Mouse (Mus musculus) heart, adult 2 months (tissue): ENCODE data around the gene Gm6793. TPM values are rescaled to one million over a fixed set of nuclear protein-coding genes. Genes with fewer than 3 reads are reported as not detected.

Source experiments
- DNase-seq, 2 experiments: peaks; one replicate each; pipeline ENCODE4 v3.0.0; 2021
- H3K27ac ChIP-seq: fragments of 200-600 bp; 2 replicates; pipeline ENCODE4 v1.8.1; 2022
- H3K27me3 ChIP-seq: fragments of 200-500 bp; 2 replicates; pipeline ENCODE4 v1.6.1; 2012; ENCODE audit warnings: mild to moderate bottlenecking, low read length, inconsistent platforms, mixed read lengths; ENCODE audit not compliant: control insufficient read depth, insufficient read depth
- H3K36me3 ChIP-seq: fragments of 200-500 bp; 2 replicates; pipeline ENCODE4 v1.6.1; 2012; ENCODE audit warnings: low read length, inconsistent platforms; ENCODE audit not compliant: control insufficient read depth, insufficient read depth
- H3K4me1 ChIP-seq: fragments of 200-500 bp; 2 replicates; pipeline ENCODE4 v1.6.1; 2011; ENCODE audit warnings: low read length; ENCODE audit not compliant: control insufficient read depth, insufficient read depth
- H3K4me3 ChIP-seq: fragments of 200-600 bp; 2 replicates; pipeline ENCODE4 v1.8.1; 2022
- H3K79me2 ChIP-seq: fragments of 200-500 bp; replicated peaks from 2 replicates; pipeline ENCODE4 v1.6.1; 2012; ENCODE audit warnings: mild to moderate bottlenecking, inconsistent platforms, low read length, moderate library complexity, mixed read lengths; ENCODE audit not compliant: control insufficient read depth, insufficient read depth
- H3K9ac ChIP-seq: fragments of 200-500 bp; 2 replicates; pipeline ENCODE4 v1.6.1; 2012; ENCODE audit warnings: low read depth, mild to moderate bottlenecking, control low read depth, inconsistent platforms, low read length, mixed read lengths
- CTCF ChIP-seq: fragments of 200-600 bp; IDR thresholded peaks from 2 replicates; pipeline ENCODE4 v1.8.1; 2022; ENCODE audit warnings: antibody characterized with exemption, mild to moderate bottlenecking, moderate library complexity
- EP300 ChIP-seq: fragments of 200-500 bp; IDR thresholded peaks from 2 replicates; pipeline ENCODE4 v1.6.1; 2011; ENCODE audit warnings: low read depth, low read length, control low read depth; ENCODE audit not compliant: insufficient read depth
- POLR2A ChIP-seq: fragments of 200-500 bp; IDR thresholded peaks from 2 replicates; pipeline ENCODE4 v1.6.1; 2011; ENCODE audit warnings: mild to moderate bottlenecking, low read depth, low read length, control low read depth; ENCODE audit not compliant: insufficient read depth
- WGBS: fragments of 180-500 bp; shearing (Covaris S2); methylation state at CpG from one replicate; pipeline ENCODE4 v1.1.7; 2018; 5-methylcytosine and 5-hydroxymethylcytosine counted together
- intact Hi-C: fragments of 180-260 bp; cut with DNase I; formaldehyde crosslinking; loops from one replicate; pipeline ENCODE4 v1.15.1; 2025
- polyA plus RNA-seq: library from polyadenylated mRNA; depleted of rRNA; stranded (reverse); fragments of >200 nt; gene quantifications from 2 replicates; pipeline ENCODE4 v1.2.3, GENCODE M21; 2012
- total RNA-seq, 2 experiments: library from RNA; stranded (reverse); gene quantifications; 2 replicates each; pipeline ENCODE4 v1.2.3; 2021

The Gm6793 gene
- total and polyA plus RNA-seq, 3 experiments: not detected

GRCm38 (mm10) chr8:112029455-112029854, 14.6 kb upstream of the Gm6793 start:
- intact Hi-C loops: no loop called here
- WGBS: 69% methylated on average over 7 of the region's 7 CpGs
- TF ChIP-seq POLR2A: no peak
- no peak for TF ChIP-seq CTCF
- TF ChIP-seq EP300: no peak

GRCm38 (mm10) chr8:112011816-112012242, 3.0 kb downstream of the Gm6793 start:
- WGBS: under 1% methylated on average over 40 of the region's 40 CpGs
- no peak for TF ChIP-seq EP300
- TF ChIP-seq CTCF: no peak
- no peak for TF ChIP-seq POLR2A

More at GRCm38 (mm10) chr8:112029455-112029854, 14.6 kb upstream of the Gm6793 start:
- Histone ChIP-seq H3K27me3 (no peaks in the 10 kb centered on the region), H3K9ac (no peak overlapping the region), H3K79me2 (no peaks in the 10 kb centered on the region), H3K4me3 (no peak overlapping the region), H3K36me3 (no peaks in the 10 kb centered on the region), H3K27ac (no peak overlapping the region), H3K4me1 (no peaks in the 10 kb centered on the region)
- no peak for DNase-seq

GRCm38 (mm10) chr8:112010997-112011815, 3.6 kb downstream of the Gm6793 start, which contains the start of the genes Kars and Terf2ip:
Kars (minus strand) TSS chr8:112011323.
Terf2ip (plus strand) TSS chr8:112011398.
- no peak for TF ChIP-seq CTCF
- peak; percentile 53; the same call in 1 of the 2 replicates for TF ChIP-seq EP300
- peak; percentile 95 for TF ChIP-seq POLR2A
- peak; percentile 95 to 96 for DNase-seq
- Histone ChIP-seq H3K79me2 (peaks cover 4% of the 10 kb centered on the region), H3K27ac (peak within 1 kb of the TSS; percentile 86), H3K27me3 (no peaks in the 10 kb centered on the region), H3K4me1 (peaks cover 5% of the 10 kb centered on the region), H3K4me3 (peak within 1 kb of the TSS; percentile 100), H3K36me3 (peaks cover 3% of the 10 kb centered on the region; the same call in 1 of the 2 replicates), H3K9ac (peak within 1 kb of the TSS; percentile 82)
- intact Hi-C loops: loop anchor here (1.0 kb wide), 1 partner anchor 18 kb away; no protein-coding TSS in a partner anchor
- WGBS: under 1% methylated on average over 61 of the region's 61 CpGs

More at GRCm38 (mm10) chr8:112011816-112012242, 3.0 kb downstream of the Gm6793 start:
- H3K9ac ChIP-seq: peak overlapping the region; percentile 70
- peaks cover 5% of the 10 kb centered on the region for H3K4me1 ChIP-seq
- peak overlapping the region; percentile 86 for H3K27ac ChIP-seq
- intact Hi-C loops: loop anchor here (1.0 kb wide), 1 partner anchor 19 kb away; no protein-coding TSS in a partner anchor
- DNase-seq: peak; percentile 34 to 58
- H3K27me3 ChIP-seq: no peaks in the 10 kb centered on the region
- H3K36me3 ChIP-seq: peaks cover 3% of the 10 kb centered on the region; the same call in 1 of the 2 replicates
- peak overlapping the region; percentile 100 for H3K4me3 ChIP-seq
- peaks cover 4% of the 10 kb centered on the region for H3K79me2 ChIP-seq

- H3K9ac ChIP-seq: no peak overlapping the region
- no peak for DNase-seq
- no peak overlapping the region for H3K4me3 ChIP-seq
- no peak overlapping the region for H3K27ac ChIP-seq
- WGBS: 88% methylated on average over 7 of the region's 7 CpGs
- H3K27me3 ChIP-seq: no peaks in the 10 kb centered on the region
- H3K79me2 ChIP-seq: peaks cover 4% of the 10 kb centered on the region
- peaks cover 5% of the 10 kb centered on the region for H3K4me1 ChIP-seq
- no peak for TF ChIP-seq POLR2A
- no peak for TF ChIP-seq CTCF
- TF ChIP-seq EP300: no peak
- H3K36me3 ChIP-seq: peaks cover 4% of the 10 kb centered on the region; the same call in 1 of the 2 replicates
- intact Hi-C loops: no loop called here
Observed at GRCm38 (mm10) chr8:112009558-112009957, 5.3 kb downstream of the Gm6793 start.

GRCm38 (mm10) chr8:112007669-112008068, 7.2 kb downstream of the Gm6793 start:
- Histone ChIP-seq H3K36me3 (peaks cover 2% of the 10 kb centered on the region; the same call in 1 of the 2 replicates), H3K27me3 (no peaks in the 10 kb centered on the region), H3K79me2 (peaks cover 4% of the 10 kb centered on the region; the same call in 1 of the 2 replicates), H3K4me3 (no peak overlapping the region), H3K9ac (no peak overlapping the region), H3K4me1 (peaks cover 1% of the 10 kb centered on the region; the same call in 1 of the 2 replicates), H3K27ac (no peak overlapping the region)
- DNase-seq: no peak
- TF ChIP-seq CTCF: no peak
- no peak for TF ChIP-seq EP300
- TF ChIP-seq POLR2A: no peak
- 82% methylated on average over 2 of the region's 2 CpGs for WGBS
- intact Hi-C loops: no loop called here

GRCm38 (mm10) chr8:112005601-112006000, 9.2 kb downstream of the Gm6793 start:
- WGBS: 90% methylated on average over 6 of the region's 6 CpGs
- H3K4me3 ChIP-seq: no peak overlapping the region
- peaks cover 1% of the 10 kb centered on the region; the same call in 1 of the 2 replicates for H3K4me1 ChIP-seq
- H3K27me3 ChIP-seq: no peaks in the 10 kb centered on the region
- intact Hi-C loops: no loop called here
- TF ChIP-seq EP300 (no peak), CTCF (no peak)
- DNase-seq: no peak
- peaks cover 2% of the 10 kb centered on the region; the same call in 1 of the 2 replicates for H3K36me3 ChIP-seq
- peaks cover 4% of the 10 kb centered on the region; the same call in 1 of the 2 replicates for H3K79me2 ChIP-seq
- H3K27ac ChIP-seq: no peak overlapping the region
- no peak overlapping the region for H3K9ac ChIP-seq
